Mouse (Mus musculus) erythroblast, adult 5-6 weeks (primary cell): ENCODE measurements around the gene Cyth2. TPM values are rescaled to one million over a fixed set of nuclear protein-coding genes. Genes with fewer than 3 reads are reported as not detected.

ENCODE experiments used
- ATAC-seq: replicated peaks from 2 replicates; pipeline ENCODE4 v1.8.0; 2016; ENCODE audit warnings: moderate number of reproducible peaks, mild to moderate bottlenecking, moderate TSS enrichment, inconsistent platforms; ENCODE audit not compliant: poor library complexity, low FRiP score, severe bottlenecking
- total RNA-seq, 2 experiments: library from RNA; stranded (forward) in 1 of 2; stranded (reverse) in 1 of 2; fragments of 150-400 nt in 1 of 2; fragments of 200-764, 138-1000 nt in 1 of 2; gene quantifications; 2 replicates each; pipeline versions ENCODE4 v1.2.3 to v1.2.4; 2015 to 2017; ENCODE audit warnings: low replicate concordance in 2 of 2

Gene Cyth2
- total RNA-seq (2015; ENCODE audit: low replicate concordance) (10.6 and 10.7 TPM in 2 replicates), total RNA-seq (2017; ENCODE audit: low replicate concordance) (11.6 and 14.5 TPM in 2 replicates)

DNA sequence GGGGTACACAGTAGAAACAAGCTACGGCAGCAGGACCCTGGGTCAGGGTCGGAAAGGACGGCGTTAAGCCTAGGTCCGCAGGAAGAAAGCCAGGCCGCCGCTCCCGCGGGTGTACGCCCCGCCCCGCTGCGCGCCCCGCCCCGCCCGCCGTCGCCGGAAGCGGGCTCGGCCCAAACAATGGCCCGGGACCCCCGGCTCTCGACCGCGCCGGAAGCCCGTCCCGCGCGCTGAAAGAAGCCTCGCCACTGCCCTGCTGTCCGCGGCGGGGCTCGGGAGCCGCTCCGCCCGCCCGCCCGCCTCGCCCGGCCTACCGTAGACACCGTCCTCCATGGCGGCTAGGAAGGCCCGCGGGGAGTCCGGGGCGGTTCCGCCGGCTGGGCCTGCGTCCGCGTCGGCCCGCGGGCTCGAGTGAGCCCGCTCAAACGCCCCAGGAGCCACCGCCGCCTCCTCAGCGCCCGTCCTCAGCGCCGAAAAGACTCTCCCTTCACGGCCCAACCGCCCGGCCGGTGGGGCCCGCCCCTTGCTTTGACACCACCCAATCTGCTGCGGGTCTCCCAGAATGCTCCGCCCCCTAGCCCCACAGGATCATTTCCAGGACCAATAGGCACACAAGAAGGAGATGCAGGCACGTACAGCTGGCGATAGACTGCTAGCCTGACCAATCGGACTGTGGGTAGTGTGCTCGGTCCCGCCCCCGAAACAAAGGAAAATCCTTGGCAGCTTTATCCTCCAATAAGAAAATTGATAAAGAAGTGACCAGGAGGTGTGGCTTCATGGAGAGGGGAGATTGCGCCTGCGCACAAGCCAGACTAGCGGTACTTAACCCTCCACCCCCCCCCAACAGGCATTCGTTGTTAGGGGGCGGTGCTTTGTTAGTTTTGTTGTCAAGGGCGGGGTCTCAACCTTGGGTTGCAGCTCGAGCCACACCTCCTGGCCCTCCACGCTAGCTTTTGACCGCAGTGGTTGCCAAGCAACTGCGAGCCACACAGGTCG, at the start of gene Cyth2:
Cyth2 (minus strand) TSS at position 795 of the 993 bp plus-strand sequence.
- peak; percentile 95 for ATAC-seq

DNA sequence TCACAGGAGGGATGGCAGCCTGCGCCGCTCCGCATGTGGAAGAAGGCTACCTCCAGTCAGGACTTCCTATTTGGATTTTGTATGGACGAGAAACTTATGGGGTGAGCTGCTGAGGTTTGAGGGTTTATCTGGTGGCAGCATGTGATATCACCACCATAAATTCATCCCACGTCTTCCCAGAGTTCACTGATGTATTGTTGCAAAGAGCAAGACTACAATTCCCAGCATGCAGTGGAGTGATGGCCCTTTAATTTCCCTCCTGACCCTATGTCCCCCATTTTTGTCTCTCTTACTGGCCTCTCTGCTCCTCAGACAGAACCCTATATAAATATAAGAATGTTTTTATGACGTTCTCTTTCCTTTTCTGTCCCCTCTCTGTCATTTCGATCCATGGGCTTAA, 48.4 kb upstream of the Cyth2 start:
- ATAC-seq, result no peak

DNA sequence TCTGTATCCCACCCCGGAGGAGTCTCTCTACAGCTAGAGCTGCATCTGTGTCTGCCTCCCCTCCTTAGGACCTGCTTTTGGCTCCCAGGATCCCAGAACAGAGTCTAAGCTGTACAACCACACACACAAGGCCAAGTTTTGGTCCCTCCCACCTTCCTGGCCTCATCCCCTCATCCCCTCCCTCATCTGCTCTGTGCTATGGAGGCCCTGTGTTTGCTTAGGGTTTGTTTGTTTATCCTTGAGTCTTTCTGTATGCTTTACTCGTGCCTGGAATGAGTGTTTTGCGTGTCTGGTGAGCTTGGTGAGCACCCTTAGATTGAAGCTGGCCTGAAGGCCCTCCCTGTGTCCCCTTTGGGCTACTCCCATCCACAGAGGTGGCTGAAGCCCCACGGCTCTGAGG, 44.6 kb upstream of the Cyth2 start:
- ATAC-seq, result no peak

DNA sequence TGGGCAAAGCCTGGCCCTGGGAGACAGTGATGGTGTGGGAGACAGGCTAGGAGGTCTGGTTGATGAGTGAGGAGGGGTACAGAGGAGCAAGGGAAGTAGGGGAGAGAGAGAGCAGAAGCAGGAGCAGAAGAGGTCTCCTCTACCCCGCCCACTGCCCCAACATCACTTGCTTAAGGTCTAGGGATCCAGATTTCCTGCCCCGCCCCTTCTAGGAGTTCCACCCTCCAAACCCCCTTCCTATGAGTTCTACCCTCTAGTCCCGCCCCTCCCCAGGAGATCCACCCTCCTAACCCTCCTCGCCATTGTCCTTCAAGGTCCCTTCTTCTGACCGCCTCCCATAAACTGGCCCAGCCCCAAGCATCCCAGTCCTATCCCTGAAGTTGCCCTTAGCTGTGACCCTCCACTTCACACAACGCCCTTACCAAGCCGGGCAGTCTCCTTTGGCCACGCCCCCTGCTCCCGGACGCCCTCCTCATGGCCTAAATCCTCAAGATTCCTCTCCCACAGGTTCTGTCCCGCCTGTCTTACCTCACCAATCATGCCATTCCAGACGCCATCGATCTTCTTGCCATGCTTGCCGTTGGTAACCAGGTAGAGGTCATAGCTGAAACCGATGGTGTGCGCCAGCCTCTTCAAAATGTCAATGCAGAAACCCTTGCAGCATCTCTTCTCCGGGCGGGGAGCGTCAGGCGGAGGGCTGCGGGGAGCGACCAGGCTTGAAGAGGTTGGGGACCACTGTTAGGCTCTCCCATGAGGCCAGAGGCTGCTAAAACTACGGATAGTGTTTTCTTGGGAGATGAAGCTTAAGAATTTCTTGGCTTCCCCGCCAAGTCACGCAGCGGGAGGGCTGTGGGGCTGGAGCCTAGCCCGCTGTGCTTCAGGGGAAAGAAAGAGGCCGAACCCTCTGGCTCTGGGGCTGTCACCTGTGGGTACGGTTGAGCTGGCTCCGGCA, 42.8 kb upstream of the Cyth2 start:
- ATAC-seq, result no peak

DNA sequence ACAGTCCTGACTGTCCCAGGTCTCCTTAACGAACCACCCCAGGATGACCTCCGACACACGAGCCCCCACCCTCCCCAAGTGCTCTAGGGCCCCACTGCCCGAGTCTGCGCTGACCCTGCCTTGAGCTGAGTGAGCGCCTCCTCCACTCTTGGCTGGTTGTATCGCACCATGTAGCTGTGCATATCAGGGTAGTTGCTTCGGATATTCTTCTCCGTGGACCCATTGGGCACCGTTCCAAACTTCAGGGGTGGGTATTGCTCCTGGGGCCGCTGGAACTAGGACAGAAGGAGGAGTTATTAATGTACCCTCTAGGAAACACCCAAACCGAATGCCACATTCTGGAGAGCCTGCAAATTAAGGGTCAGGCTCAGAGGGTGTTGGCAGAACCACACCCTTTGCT, 38.7 kb upstream of the Cyth2 start:
- no peak for ATAC-seq

DNA sequence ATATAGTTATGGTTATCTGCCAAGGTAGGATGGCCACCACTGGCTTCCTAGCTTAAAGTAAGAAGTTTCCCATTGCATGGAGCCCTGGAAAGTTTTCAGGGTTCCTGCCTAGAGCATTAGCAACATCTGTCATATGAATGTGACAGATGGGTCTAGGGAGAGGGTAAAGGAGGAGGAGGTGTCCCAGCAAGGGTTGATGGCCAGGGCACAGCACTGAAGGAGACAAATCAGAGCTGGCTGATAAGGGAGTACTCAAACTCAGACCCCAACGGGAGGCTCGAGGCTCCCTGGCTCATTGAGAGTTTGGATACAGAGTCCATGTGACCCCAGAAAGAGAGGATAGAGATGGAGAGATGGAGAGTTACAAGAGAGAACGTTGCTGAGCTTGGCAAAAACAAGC, 36.3 kb upstream of the Cyth2 start:
- no peak for ATAC-seq

DNA sequence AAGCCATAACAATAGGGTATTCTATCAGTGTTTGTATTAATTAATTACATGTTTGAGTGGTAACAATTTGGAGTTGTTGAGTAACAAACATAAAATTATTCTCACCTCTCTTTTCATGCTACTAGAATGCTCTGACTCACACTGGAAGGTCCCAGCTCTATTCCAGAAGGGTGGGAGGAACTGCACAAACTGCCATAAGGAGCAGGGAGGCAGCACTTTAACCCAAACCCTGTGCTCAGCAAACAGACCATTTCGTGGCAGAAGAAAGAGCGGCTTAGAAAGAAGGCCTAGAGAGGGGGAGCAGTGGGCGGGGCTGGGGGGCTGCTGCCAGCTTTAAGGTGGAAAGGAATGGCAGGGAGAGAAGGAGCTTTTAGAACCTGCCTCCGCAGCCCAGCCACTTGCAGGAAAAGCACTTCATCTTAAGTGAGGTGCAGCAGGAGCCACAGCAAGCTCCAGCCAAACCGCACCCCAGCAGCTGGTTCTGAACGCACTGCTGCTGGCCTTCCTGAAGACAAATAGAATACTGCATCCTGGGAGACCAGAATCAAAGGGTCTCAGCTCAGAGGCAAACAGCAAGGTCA, 34.2 kb upstream of the Cyth2 start:
- no peak for ATAC-seq

DNA sequence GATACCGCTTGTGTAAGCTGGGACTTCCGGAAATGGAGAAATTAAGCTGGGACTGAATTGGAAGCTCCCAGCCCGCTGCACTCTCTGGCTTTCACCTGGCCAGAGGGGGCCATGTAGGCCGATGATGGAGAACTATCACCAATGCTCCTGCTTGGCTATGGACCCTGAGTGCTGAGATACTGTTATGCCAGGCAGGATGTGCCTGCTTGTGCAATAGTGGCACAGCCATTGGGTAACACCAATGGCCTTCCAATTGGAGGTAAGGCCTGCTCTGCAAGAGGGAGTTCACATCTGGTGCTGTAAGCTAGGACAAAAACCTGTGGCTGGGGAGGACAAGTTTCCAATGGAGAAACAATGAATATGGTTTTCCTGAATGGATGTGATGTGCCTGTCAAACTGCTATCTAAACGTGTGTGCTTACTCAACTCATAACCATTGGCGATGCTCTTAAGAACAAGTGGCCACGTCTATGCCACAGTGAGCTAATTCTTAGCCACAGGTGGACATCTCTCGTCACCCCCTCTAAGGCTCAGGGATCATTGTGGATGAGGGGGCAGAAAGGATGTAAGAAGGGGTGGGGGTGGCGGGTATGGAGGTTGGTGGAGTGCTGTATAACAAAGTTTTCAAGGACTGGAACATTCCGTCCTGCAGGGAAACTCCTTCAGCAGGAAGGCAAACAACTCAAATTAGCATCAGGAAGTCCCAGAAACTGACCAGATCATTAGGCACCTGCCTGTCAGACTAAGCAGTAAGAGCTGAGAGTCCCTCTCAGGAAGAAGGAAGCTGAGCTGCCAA, 28.8 kb upstream of the Cyth2 start:
- no peak for ATAC-seq

DNA sequence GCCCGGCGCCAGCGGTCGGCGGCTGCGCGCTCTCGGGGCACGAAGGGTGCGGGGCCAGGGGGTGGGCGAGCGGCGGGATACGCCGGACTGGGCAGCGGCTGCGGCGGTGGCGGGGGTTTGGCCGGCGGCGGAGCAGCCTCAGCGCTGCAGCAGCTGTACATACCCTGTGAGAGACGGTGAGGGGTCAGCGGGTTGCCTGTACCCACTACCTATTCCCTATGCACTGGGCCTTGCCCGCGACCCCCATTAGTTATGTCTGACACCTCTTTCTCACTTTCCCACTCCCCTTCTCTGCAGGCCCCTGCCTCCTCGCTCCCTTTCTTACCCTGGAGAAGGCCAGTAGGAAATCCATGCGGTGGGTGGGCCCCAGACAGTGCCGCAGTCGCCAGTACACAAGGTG, 19.5 kb upstream of the Cyth2 start:
- ATAC-seq, result no peak

DNA sequence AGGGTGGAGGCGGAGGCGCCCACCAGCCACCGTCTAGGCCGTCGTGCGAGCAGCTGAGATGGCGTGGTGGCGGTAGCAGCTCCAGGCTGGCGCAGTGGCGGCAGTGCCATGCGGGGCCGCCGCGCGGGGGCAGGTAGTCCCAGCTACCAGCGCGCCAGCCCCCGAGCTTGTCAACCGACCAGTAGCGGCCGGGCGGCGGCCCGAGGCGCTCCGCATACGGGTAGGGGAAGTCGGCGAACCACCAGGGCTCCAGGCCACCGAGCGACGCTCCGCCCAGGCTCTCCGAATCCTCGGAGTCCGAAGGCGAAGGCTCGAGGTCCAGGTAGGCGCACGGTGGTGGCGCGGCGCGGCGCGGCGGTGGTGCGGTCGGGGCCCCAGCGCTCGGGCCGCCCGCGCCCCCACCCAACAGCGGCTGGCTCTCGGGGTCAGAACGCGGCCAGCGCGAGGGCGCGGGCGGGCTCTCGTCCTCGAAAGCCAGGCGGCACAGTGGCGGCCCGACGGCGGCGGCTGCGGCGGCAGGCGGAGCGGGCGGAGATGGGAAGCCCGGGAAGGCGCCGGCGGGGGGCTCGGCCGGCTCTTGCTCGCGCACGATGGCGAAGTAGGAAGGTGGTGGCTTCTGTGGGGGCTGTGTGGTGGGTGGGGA, 18.9 kb upstream of the Cyth2 start:
- no peak for ATAC-seq

DNA sequence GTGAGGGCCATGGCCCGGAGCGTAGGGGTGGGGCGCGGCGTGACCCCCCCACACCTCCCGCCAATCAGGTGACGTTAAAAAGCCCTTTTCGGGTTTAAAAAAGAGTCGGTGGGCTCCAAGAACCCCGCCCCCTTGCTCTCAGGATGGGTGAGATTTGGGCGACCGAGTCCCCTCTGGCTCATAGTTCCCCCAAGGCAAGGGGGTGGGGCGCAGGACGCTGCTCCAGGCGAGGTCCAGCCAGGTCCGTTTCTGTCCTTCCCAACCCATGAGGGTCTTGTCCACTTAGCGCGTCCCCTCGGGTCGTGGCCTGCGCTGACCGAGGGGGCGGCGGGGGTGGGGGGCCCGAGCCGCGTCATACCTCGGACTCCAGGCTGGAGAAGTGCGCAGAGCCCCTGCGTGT, 18.0 kb upstream of the Cyth2 start:
- no peak for ATAC-seq

DNA sequence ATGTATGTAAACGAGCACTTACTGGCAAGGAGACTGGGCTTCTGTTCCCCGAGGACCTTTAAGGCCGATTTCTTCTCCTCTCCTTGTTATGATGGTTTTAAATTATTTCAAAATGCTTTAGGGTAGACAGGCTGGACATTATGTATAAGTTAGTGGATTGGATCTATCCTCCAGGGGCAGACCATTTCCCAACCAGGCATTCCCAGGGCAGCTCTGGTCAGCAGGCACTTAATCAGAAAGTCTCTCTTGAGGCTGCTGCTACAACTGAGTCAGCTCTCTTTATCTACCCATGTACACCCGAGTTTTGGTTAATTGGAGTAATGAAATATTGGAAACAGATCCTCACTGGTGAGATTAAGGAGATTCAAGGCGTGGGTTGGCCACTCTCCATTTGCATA, 16.7 kb upstream of the Cyth2 start:
- no peak for ATAC-seq

DNA sequence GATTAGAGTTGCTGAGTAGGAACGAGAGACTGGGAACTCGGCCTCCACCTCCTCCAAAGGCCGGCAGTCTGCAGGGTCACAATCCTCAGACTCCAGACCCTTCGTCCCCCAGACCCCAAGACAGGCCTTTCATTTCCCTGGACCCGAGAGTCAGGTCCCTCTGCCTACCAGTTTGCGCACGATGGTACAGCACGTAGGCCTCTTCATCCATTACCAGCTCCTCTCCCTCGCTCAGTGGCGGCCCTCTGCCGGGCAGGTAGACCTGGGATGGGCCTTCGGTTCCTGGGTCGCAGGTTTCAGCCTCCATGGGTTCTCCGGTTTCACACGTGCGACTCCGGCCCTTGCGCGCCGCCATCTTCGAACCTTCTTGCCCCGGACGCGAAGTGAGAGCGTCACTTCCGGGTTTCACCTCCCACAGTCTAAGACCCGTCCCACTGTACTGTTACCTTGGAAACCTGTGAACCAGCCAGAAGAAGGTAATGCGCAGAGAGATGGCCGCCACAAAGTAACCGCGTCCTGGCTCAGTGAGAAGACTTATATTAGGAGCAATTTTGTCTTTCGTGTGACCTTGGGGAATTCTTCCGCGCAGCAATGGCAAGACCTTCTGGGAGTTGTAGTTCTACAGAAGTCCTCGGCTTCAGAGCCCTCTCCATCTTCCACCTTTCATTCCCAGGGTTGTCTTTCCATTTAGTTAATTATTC, 16.2 kb upstream of the Cyth2 start, which contains the start of gene Grwd1:
Grwd1 (minus strand) TSS at position 518 of the 701 bp plus-strand sequence.
- ATAC-seq, result peak; percentile 78

DNA sequence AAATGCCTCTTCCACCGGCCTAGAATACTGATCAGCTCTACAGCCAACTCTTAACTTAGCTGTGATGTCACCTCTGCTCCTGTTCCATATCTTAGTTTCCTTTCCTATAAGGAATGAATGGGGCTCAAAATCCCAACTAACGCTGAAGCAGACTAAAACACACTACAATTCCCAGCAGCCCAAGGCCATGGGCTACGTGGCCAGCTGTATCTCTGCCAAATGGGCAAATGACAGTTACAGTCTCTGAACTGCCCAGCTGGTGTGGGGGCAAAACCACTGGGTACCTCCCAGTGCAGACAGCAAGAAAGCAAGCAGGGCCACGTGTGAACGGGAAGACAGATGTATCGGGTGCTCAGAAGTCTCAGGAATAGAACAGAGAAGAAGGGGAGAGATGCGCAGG, 12.2 kb upstream of the Cyth2 start:
- ATAC-seq, result no peak

DNA sequence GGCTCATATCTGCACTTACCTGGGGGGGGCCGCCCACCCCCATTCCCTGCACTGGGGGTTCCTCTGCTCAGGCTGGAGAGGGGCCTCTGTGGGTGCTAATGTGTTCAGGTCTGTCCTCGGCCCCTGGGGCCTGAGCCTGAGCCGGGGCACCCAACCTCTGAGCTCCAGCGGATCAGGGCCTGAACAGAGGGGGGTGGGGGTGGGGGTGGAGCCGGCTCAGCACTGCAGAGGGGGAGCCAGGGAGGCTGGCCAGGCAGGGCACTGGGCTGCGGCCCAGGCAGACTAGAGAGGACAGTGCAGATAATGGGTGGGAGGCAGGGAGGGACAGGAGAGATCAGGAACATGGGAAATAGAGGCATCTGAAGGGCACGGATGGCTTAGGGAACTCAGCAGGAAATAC, 10.2 kb upstream of the Cyth2 start, which contains the start of gene Kcnj14:
Kcnj14 (minus strand) TSS at position 185 of the 400 bp plus-strand sequence.
- no peak for ATAC-seq

DNA sequence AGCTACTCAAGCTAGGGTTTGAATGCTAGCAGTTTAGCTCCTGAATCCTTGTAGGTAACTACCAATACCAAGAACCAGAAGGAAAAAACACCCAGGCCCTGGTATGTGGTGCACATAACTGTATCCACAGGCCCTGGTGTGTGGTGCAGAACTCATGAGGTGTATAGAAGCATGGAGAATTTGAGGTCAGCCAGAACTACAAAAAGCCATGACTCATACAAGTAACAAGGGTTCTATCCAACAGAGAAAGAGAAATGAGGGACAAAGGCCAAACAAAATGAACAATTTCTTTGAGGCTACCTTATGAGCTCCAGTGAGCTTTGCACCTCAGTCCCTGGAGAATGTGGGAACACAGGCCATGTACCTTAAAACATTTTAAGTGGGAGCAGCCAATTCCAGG, 6.5 kb upstream of the Cyth2 start:
- no peak for ATAC-seq

DNA sequence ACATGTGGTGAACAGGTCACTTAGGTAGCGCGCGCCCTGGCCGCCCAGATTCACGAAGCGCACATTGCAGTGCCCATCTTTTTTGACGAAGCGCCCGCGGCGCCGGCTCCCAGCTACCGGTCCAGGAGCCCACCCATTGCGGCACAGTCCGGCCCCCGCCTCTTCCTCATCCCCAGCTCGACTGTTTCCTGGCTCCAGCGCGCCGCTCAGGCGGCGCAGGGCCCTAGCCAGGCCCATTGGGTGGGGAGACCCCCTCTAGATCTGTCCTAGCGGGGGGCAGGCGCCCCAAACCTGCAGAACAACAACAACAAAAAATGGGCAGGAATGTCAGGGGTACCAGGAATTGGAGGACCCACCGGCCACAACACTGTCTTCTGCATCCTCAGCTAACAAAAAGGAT, 5.5 kb upstream of the Cyth2 start:
- ATAC-seq, result no peak

DNA sequence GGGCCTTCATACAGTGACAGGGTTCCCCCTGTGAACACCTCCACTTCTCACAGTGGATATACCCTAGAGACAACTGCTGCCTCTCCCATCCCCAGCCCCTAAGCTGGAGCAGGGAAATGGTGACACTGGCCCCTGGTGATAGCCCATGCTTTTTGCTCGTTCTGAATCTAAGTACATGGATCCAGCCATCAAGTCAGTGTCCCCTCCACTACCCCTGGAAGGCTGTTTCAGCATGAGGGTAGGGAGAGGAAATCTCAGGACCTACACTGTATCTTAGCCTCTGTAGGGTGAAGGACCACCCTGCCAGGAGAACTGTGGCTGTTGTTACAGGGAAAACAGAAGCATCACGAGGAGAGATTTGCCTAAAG, 1.6 kb upstream of the Cyth2 start:
- no peak for ATAC-seq
